Mouse (Mus musculus): ENCODE results near the gene Klk4. TPM values are rescaled to one million over a fixed set of nuclear protein-coding genes. Genes with fewer than 3 reads are reported as not detected.

The Klk4 gene
- not detected in 2 replicates for polyA plus RNA-seq (2012; rRNA removed)

DNA sequence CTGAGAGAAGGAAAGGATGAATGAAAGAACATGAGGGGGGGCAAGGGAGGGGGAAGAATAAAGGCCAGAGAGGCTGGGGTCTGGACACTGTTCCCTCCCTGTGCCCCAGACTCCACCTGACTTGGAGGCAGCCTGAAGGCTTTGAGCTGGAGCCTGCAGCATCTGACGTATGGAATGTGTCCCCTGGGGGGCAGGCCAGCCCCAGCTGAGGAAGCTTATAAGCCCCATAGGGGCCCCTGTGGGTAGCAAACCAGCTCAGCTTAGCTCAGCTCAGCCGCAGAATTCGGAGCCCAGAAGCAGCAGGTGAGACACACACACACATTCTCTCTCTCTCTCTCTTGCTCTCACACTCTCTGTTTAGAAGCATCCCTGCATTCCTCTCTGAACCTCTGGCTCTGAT lies at the start of gene Klk4:
TSS of gene Klk4 (plus strand) at position 249 of the 400 bp plus-strand sequence.
- WGBS: 13% methylated on average over 3 of the region's 3 CpGs
- Histone ChIP-seq H3K4me3 (replicated peaks; ENCODE audit: extremely low read depth, low read depth, low read length) (no peak within 1 kb of the TSS), H3K4me1 (ENCODE audit: control insufficient read depth, insufficient read depth, low read length) (no peaks in the 10 kb centered on the region)
- no peak for TF ChIP-seq CTCF (IDR thresholded peaks at IDR 0.05; ENCODE audit: insufficient read depth, low read length)
- no peak for TF ChIP-seq POLR2A (IDR thresholded peaks at IDR 0.05; ENCODE audit: borderline replicate concordance, extremely low read depth, low read depth, low read length)
- DNase-seq: no peak

DNA sequence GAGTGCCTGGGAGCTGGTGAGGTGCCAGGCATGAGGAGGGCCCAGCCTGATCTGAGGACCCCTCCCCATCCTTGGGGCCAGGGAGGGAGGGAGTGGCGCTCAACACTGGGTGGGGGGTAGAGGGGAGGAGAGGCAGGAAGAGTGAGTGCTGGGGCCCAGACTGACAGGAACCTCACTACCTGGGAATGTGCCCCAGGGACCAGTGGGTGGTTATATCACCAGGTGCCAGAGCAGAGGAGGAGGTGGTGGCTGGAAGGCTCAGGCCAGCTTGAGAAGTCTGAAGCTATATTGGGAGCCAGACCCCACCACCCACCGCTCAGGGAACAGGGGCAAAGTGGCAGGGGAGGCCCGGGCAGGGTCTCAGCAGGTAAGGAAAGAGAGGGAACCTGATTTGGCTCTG lies 39.3 kb upstream of the Klk4 start, which contains the start of gene Klk5:
TSS of gene Klk5 (plus strand) at position 271 of the 400 bp plus-strand sequence.
- no peak for TF ChIP-seq POLR2A (IDR thresholded peaks at IDR 0.05; ENCODE audit: borderline replicate concordance, extremely low read depth, low read depth, low read length)
- no peak for TF ChIP-seq CTCF (IDR thresholded peaks at IDR 0.05; ENCODE audit: insufficient read depth, low read length)
- WGBS: 45% methylated on average over 3 of the region's 3 CpGs
- no peak for DNase-seq
- Histone ChIP-seq H3K4me3 (replicated peaks; ENCODE audit: extremely low read depth, low read depth, low read length) (no peak within 1 kb of the TSS), H3K4me1 (ENCODE audit: control insufficient read depth, insufficient read depth, low read length) (no peaks in the 10 kb centered on the region)

DNA sequence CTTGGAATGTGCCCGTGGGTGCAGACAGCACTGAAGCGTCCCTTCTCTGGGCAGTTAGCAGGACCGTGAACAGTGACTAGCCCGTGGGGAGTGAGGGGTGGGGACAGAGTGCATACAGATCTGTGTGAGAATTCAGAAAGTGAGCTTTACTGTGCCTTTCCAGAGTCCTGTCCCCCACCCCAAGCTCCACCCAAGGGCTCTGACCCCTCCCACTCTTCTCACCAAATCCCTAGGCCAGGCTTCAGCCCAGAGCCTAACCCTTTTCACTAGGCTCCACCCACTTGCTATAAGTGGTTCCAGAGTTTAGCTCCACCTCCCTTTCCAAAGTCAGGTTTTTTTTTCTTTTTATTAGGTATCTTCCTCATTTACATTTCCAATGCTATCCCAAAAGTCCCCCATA lies 37.2 kb upstream of the Klk4 start:
- Histone ChIP-seq H3K4me3 (replicated peaks; ENCODE audit: extremely low read depth, low read depth, low read length) (no peak overlapping the region), H3K4me1 (ENCODE audit: control insufficient read depth, insufficient read depth, low read length) (no peaks in the 10 kb centered on the region)
- 82% methylated on average over 4 of the region's 4 CpGs for WGBS
- no peak for TF ChIP-seq POLR2A (IDR thresholded peaks at IDR 0.05; ENCODE audit: borderline replicate concordance, extremely low read depth, low read depth, low read length)
- no peak for TF ChIP-seq CTCF (IDR thresholded peaks at IDR 0.05; ENCODE audit: insufficient read depth, low read length)
- no peak for DNase-seq

DNA sequence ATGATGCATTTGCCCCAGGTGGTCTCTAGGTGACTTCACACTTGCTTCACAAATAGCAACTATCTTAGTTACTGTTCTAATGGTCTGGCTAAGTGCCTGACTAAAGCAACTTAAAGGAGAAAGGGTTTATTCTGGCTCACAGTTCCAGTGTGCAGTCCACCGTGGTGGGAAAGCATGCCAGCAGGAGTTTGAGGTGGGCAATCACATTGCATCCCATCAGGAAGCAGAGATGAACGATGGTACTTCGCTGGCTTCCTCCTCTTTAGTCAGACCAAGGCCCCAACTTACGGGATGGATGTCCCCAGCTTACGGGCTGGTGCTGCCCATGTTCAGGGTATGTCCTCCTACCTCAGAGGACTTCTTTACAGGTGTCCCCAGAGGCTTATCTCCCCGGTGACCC lies 29.3 kb upstream of the Klk4 start:
- no peak for DNase-seq
- no peak overlapping the region for H3K4me3 ChIP-seq (replicated peaks; ENCODE audit: extremely low read depth, low read depth, low read length)
- WGBS: 84% methylated on average over 6 of the region's 6 CpGs
- no peaks in the 10 kb centered on the region for H3K4me1 ChIP-seq (ENCODE audit: control insufficient read depth, insufficient read depth, low read length)
- TF ChIP-seq POLR2A (IDR thresholded peaks at IDR 0.05; ENCODE audit: borderline replicate concordance, extremely low read depth, low read depth, low read length) (no peak), CTCF (IDR thresholded peaks at IDR 0.05; ENCODE audit: insufficient read depth, low read length) (no peak)

DNA sequence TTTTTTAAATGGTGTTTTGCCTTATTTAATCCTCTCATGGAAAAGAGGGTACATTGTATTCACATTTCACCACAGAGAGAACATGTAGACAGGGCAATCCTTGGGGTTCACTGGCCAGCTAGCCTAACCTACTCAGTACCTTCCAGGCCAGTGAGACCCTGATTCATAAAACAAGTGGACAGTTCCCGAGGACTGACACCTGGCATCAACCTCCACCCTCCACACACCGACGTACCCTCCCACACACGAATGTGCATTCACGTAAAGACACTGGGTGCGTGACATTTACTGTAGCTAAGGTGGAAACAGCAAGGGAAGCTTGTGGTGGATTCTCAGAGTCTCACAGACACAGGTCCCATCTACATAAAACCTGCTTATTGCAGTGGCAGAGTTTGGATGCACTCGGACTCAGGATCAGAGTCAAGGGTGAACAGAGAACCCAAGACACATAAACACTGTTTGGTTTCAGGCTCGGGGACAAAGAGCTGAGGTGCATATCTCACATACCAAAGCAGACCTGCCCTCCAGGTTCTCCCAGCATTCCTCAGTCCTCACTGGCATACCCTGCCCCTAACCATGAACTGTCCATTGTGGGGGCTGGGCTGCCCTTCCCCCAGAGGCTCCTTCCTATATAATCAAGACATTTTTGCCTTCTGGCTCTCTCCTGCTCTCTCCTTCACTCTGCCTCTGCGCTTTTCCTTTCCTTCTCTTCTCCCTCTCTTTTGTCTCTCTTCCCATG lies 26.1 kb upstream of the Klk4 start:
- no peak overlapping the region for H3K4me3 ChIP-seq (replicated peaks; ENCODE audit: extremely low read depth, low read depth, low read length)
- 65% methylated on average over 9 of the region's 9 CpGs for WGBS
- DNase-seq: no peak
- H3K4me1 ChIP-seq (ENCODE audit: control insufficient read depth, insufficient read depth, low read length): no peaks in the 10 kb centered on the region
- no peak for TF ChIP-seq POLR2A (IDR thresholded peaks at IDR 0.05; ENCODE audit: borderline replicate concordance, extremely low read depth, low read depth, low read length)
- TF ChIP-seq CTCF (IDR thresholded peaks at IDR 0.05; ENCODE audit: insufficient read depth, low read length): no peak

DNA sequence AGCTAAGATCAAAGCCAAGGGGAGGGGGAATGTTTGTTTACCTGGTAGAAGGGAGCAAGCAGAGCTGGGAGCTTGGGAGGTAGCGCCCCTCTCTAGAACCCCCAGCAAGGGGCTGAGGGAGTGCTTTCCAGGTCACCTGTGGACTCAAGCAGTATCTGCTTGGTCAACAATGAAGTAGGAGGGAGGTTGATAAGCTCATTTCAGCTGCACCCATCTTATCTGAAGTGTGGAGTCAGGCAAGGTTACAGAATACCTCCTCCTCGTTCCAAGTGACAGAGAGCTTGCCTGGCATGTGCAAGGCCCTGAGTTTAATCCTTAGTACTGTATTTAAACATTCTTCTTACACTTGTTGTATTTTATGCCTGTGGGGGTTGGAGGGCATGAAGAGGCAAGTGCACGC lies 25.3 kb upstream of the Klk4 start:
- no peak for DNase-seq
- WGBS: 52% methylated on average over 3 of the region's 3 CpGs
- H3K4me3 ChIP-seq (replicated peaks; ENCODE audit: extremely low read depth, low read depth, low read length): no peak overlapping the region
- TF ChIP-seq POLR2A (IDR thresholded peaks at IDR 0.05; ENCODE audit: borderline replicate concordance, extremely low read depth, low read depth, low read length) (no peak), CTCF (IDR thresholded peaks at IDR 0.05; ENCODE audit: insufficient read depth, low read length) (no peak)
- no peaks in the 10 kb centered on the region for H3K4me1 ChIP-seq (ENCODE audit: control insufficient read depth, insufficient read depth, low read length)

DNA sequence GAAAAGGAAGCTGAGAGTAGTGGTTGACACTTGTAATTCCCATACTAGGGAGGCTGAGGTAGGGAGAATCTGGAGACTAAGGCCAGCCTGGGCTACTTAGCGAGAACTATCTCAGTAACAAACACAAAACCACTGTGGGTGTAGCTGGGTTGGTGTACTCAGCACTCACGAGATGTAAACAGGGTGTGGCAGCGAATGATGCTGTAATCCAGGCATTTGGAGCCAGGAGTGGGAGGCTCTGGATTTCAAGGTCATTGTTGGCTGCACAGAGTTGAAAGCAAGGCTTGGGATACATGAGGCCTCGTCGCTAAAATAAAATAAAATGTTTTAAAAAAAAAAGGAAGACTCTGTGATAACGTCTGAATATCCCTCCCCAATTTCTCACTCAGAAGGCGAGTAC lies 24.7 kb upstream of the Klk4 start:
- Histone ChIP-seq H3K4me3 (replicated peaks; ENCODE audit: extremely low read depth, low read depth, low read length) (no peak overlapping the region), H3K4me1 (ENCODE audit: control insufficient read depth, insufficient read depth, low read length) (no peaks in the 10 kb centered on the region)
- DNase-seq: no peak
- no peak for TF ChIP-seq POLR2A (IDR thresholded peaks at IDR 0.05; ENCODE audit: borderline replicate concordance, extremely low read depth, low read depth, low read length)
- no peak for TF ChIP-seq CTCF (IDR thresholded peaks at IDR 0.05; ENCODE audit: insufficient read depth, low read length)
- WGBS: 58% methylated on average over 7 of the region's 7 CpGs

DNA sequence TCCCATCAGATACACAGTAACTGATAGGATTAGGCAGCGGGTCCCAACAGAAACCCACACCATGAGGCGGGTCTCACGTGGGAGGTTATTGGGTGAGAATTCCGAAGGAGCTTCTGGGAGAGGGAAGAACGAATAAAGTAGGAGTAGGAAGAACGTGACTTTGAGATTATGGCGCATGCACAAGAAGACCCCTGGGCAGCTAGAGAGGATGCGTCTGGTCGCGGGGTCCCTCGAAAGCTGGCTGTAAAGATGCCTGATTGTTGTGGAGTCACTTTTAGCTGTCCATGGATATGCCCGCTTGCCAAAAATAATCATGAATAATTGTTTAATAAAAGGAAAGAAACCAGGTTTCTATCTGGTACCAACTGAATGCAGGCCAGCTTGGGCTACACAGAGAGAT lies 23.5 kb upstream of the Klk4 start:
- no peaks in the 10 kb centered on the region for H3K4me1 ChIP-seq (ENCODE audit: control insufficient read depth, insufficient read depth, low read length)
- 90% methylated on average over 12 of the region's 12 CpGs for WGBS
- DNase-seq: no peak
- no peak overlapping the region for H3K4me3 ChIP-seq (replicated peaks; ENCODE audit: extremely low read depth, low read depth, low read length)
- TF ChIP-seq CTCF (IDR thresholded peaks at IDR 0.05; ENCODE audit: insufficient read depth, low read length) (no peak), POLR2A (IDR thresholded peaks at IDR 0.05; ENCODE audit: borderline replicate concordance, extremely low read depth, low read depth, low read length) (no peak)

DNA sequence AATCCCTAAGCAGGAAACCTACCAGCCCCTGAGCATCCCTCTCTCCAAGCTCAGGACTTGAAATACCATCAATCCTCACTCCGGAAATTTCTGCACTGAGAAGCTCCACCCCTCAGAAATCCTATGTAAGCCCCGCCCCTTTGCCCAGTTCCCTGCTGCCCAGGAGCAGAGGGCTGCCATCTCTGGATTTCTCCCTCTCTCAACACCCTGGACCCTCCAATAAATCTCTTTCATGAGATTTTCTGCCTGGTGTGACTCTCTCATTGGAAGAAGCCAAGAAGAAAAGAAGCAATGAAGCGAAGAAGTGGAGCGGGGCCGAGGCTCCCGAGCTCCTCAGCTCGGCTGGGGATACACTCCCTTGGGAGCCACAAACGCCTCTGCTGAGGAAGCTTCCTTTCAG lies 20.5 kb upstream of the Klk4 start:
- Histone ChIP-seq H3K4me1 (ENCODE audit: control insufficient read depth, insufficient read depth, low read length) (no peaks in the 10 kb centered on the region), H3K4me3 (replicated peaks; ENCODE audit: extremely low read depth, low read depth, low read length) (no peak overlapping the region)
- TF ChIP-seq CTCF (IDR thresholded peaks at IDR 0.05; ENCODE audit: insufficient read depth, low read length): no peak
- no peak for TF ChIP-seq POLR2A (IDR thresholded peaks at IDR 0.05; ENCODE audit: borderline replicate concordance, extremely low read depth, low read depth, low read length)
- no peak for DNase-seq
- WGBS: 78% methylated on average over 8 of the region's 8 CpGs

DNA sequence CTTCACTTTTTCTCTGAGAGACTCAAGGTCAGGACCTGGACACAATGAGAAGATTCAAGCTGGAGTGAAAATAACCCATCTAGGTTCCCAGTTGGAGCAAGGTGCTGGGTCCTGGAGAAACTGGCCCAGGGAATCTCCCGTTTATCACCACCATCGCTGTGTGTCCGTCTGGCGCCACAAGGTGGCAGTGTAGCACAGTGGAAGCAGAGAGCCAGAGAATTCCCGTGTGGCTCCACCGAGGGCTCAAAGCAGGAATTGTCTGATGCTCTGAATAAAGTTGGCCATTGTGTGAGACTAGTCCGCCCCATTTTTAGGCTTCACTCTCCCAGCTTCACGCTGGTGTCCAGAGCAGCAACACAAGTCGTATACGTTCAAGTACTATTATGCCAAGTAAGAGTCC lies 7.7 kb upstream of the Klk4 start:
- peak; percentile 60 for DNase-seq
- Histone ChIP-seq H3K4me1 (ENCODE audit: control insufficient read depth, insufficient read depth, low read length) (no peaks in the 10 kb centered on the region), H3K4me3 (replicated peaks; ENCODE audit: extremely low read depth, low read depth, low read length) (no peak overlapping the region)
- 9% methylated on average over 10 of the region's 10 CpGs for WGBS
- no peak for TF ChIP-seq POLR2A (IDR thresholded peaks at IDR 0.05; ENCODE audit: borderline replicate concordance, extremely low read depth, low read depth, low read length)
- peak; percentile 81 for TF ChIP-seq CTCF (IDR thresholded peaks at IDR 0.05; ENCODE audit: insufficient read depth, low read length)
